Mouse (Mus musculus): Measurements from ENCODE around the gene Krt36.

DNA sequence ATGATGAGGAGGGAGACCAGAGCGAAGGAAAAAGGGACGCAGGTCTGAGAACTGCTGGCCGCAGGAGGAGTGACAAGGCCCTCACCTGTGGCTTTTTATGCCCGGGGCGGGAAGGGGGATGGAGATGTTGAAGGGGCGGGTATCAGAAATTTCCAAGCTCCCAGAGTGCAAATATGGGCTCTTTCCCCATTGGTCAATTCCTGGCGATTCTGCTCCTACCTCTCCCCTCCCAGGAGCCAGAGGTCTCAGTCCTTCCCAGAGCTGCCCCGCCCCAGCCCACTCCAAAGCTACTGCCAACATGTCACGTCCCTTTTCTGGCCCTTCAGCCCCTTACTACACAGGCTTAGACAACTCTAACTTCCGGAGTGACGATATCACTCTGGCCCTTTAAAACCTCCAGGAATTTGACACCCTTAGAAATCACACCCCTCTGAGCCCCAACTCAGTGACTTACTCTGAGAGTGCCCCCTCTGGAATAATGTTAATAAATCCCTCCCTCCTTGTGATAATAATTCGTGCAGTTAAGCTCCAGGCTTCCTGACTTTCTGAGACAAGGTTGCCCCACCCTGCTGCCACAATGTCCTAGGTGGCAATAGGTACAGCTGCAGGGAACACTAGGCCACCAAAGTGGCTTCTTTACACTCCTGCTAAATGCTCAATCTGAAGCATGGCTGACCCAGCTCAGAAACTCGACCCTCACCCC is 40.6 kb upstream of the Krt36 start:
- no peak for TF ChIP-seq CTCF (IDR thresholded peaks at IDR 0.05; ENCODE audit: insufficient read depth, low read depth, low read length)
- TF ChIP-seq POLR2A (IDR thresholded peaks at IDR 0.05; ENCODE audit: insufficient read depth, low read depth, low read length), result no peak

All from olfactory bulb, adult 2 months (tissue).